In the genomic region with DNA sequence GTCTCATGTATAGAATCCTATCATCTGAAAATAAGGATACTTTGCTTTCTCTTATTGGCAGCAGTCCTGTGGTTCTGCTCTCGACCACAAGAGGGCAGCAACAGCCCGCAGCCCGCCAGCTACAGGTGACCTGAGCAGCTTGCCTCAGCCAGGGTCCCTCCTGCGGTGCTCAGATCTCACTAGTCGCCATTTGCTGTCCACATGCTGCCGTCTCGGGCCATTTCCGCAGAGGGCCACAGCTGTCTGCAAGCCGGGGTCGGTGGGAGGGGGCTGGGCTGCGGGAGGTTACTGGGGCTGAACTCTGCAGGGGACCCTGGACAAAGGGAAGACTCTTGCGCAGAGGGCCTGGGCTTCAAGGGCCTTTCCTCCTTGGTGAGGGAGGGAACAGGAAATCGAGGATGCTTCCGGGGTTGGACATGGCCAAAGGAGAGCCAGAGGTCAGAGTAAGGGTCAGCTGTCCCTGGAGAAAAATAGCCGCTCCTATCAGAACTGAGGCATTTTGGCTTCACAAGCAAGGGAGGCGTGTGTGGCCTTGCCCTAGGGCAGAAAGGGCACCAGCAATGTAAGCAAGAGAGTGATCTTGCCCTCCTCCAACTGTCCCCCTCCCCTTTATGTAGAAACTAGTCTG, we compare ENCODE assay signal across 7 mouse cellular contexts. TPM values are rescaled to one million over a fixed set of nuclear protein-coding genes. Genes with fewer than 3 reads are reported as not detected.
DNase-seq lines count a peak whose midpoint lies in the region; ATAC-seq lines count a peak whose summit lies in the region.

No protein-coding gene starts in this region.

- intact Hi-C loops in gastrocnemius, postnatal 14 days (cut with DNase I; ENCODE audit: low total_unique reads), result loop anchor here (2.0 kb wide), 1 partner anchor 198 kb away; no protein-coding TSS in a partner anchor
- intact Hi-C loops in left cerebral cortex, postnatal 25 days (cut with DNase I), result loop anchor here (1.0 to 10.0 kb wide), 2 partner anchors 197 to 296 kb away; a partner anchor contains a TSS

- no peaks in the 10 kb centered on the region for H3K36me3 ChIP-seq in midbrain, embryonic 10.5 days

- WGBS in midbrain, embryonic 10.5 days, result under 1% methylated on average over 16 of the region's 16 CpGs

- H3K4me1 ChIP-seq in midbrain, embryonic 10.5 days, result peaks cover 20% of the 10 kb centered on the region

- no peaks in the 10 kb centered on the region for H3K27me3 ChIP-seq in midbrain, embryonic 10.5 days (ENCODE audit: low read depth, poor library complexity, severe bottlenecking)

- peak overlapping the region; percentile 88 for H3K27ac ChIP-seq in midbrain, embryonic 10.5 days (replicated peaks)

- peak; percentile 64 to 70 for DNase-seq in adrenal gland, adult 18-20 months (ENCODE audit: low spot score in 2 of 2)
- peak; percentile 94 for DNase-seq in embryo, embryonic 10 days (ENCODE audit: low spot score)
- DNase-seq in gastrocnemius, postnatal 14 days, result peak; percentile 67
- peak; percentile 54 to 63 for DNase-seq in left cerebral cortex, postnatal 25 days (ENCODE audit: low spot score in 2 of 2)
- DNase-seq in midbrain, embryonic 10.5 days (ENCODE audit: low spot score), result peak; percentile 93
- peak; percentile 69 for DNase-seq in right cerebral cortex, postnatal 4 days

- no peaks in the 10 kb centered on the region for H3K9me3 ChIP-seq in midbrain, embryonic 10.5 days (replicated peaks)

- ATAC-seq in inflammation-experienced regulatory T-cells, adult 6 months, result peak; percentile 77

- peak overlapping the region; percentile 48 for H3K4me3 ChIP-seq in midbrain, embryonic 10.5 days

RNA-seq across cellular contexts. Expression of a gene that starts 8.1 kb away (rescaled TPM):
- 10 to 100 TPM; 24.3 to 33.6 TPM for total RNA-seq in adrenal gland, adult 18-20 months (2021)
- total RNA-seq in gastrocnemius, postnatal 14 days (2021), result 10 to 100 TPM; 21.0 to 25.2 TPM
- polyA plus RNA-seq in inflammation-experienced regulatory T-cells, adult 6 months (2017; shearing (Covaris generic)), result 10 to 100 TPM; 24.6 to 38.9 (median 33.1) TPM
- 10 to 100 TPM; 33.0 to 37.0 TPM for total RNA-seq in left cerebral cortex, postnatal 25 days (2021)
- polyA plus RNA-seq in midbrain, embryonic 10.5 days (2016; fragmentation: Nextera tagmentation; extraction: Ambion mirVana), result 21.0 and 21.6 TPM in 2 replicates

RNA-seq across cellular contexts. Expression of a gene that starts 45.6 kb away (rescaled TPM):
- total RNA-seq in adrenal gland, adult 18-20 months (2021), result under 1 TPM in 1 of 2 experiments, not detected in 1; 0.10 TPM
- under 1 TPM in 1 of 2 experiments, not detected in 1; 0.04 TPM for total RNA-seq in gastrocnemius, postnatal 14 days (2021)
- under 1 TPM in 2 of 3 experiments, not detected in 1; 0.41 to 0.56 TPM for polyA plus RNA-seq in inflammation-experienced regulatory T-cells, adult 6 months (2017; shearing (Covaris generic))
- total RNA-seq in left cerebral cortex, postnatal 25 days (2021), result 10 to 100 TPM; 65.3 to 78.4 TPM
- polyA plus RNA-seq in midbrain, embryonic 10.5 days (2016; fragmentation: Nextera tagmentation; extraction: Ambion mirVana), result 0.49 and 0.79 TPM in 2 replicates

Comparison
In these comparisons a context has a peak if more than half of its experiments do, and no peak if none do; other contexts are left out.
1. Peak in every context shown above with its lines: DNase-seq, ATAC-seq, H3K4me3 ChIP-seq and H3K27ac ChIP-seq.
2. RNA of a gene that starts 45.6 kb away (total RNA-seq): 65.3 to 78.4 TPM in left cerebral cortex, postnatal 25 days; 0.10 TPM in adrenal gland, adult 18-20 months and 0.04 TPM in gastrocnemius, postnatal 14 days; every median in the first group is over 10 times any median in the second.